Mouse (Mus musculus): ENCODE measurements at regions not wholly inside any gene's neighbourhood (a gene's known extent, or its start where the extent isn't known, plus 50 kb on each side); places are given as distances from the start of the nearest gene placed in this dataset.

DNA sequence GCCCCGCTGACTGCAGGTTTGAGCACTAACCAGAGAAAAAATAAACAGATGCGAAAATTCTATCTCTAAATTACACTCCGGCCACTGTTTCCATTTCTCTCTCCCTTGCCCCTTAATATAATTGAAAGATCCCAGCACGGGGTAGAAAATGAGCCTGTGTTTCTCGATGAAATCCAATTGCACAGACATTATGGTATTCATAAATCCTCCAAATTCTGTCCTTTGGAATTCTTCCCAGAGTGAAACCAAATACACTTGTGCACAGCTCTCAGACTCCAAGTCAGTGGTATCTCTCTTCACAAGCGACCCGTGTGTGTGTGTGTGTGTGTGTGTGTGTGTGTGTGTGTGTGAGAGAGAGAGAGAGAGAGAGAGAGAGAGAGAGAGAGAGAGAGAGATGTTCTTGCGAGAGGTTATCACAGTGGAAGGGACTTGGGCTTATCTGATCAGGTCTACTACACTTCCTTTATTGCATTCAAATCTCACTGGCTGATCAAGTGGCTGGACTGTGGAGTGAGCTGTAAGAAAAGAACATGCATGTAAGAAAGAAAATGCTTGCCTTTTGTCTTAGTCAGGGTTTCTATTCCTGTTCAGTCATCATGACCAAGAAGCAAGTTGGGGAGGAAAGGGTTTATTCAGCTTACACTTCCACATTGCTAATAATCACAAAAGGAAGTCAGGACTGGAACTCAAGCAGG is 529.6 kb upstream of the Gm19410 start:
- no peak for DNase-seq (ENCODE audit: low read depth, low spot score)

DNA sequence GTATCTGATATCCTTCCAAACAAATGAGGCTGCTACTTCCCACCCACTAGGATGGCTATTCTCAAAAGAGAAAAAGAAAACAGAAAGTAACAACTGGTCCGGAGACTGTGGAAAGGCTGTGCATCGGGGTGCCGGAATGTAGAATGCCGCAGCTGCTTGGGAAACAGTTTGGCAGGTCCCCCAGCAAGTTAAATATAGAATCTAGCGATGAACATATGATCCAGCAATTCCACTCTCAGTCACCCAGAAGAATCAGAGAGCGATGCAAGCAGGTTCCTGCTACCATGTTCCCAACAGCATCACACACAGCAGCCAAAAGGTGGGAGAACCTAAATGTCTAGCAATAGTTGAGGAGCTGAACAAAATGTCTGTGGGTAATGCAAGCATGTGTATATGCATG is 528.3 kb upstream of the Gm19410 start:
- no peak for DNase-seq (ENCODE audit: low read depth, low spot score)

DNA sequence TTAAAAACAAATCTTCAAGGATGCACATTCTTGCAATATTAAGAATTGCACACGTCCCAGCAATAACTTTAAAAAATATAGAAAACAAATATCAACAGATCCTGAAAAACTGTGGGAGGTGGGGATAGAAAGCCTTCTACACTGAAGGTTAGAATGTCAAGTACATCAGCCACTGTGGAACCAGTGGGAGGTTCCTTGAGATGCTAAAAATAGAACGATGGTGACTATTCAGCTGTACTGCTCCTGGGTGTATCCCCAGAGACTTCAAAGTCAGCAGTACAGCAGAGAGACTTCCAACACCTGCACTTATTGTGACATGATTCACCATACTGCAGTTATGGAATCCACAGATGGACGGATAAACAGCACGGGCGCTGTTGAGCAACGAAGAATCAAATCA is 524.7 kb upstream of the Gm19410 start:
- no peak for DNase-seq (ENCODE audit: low read depth, low spot score)

DNA sequence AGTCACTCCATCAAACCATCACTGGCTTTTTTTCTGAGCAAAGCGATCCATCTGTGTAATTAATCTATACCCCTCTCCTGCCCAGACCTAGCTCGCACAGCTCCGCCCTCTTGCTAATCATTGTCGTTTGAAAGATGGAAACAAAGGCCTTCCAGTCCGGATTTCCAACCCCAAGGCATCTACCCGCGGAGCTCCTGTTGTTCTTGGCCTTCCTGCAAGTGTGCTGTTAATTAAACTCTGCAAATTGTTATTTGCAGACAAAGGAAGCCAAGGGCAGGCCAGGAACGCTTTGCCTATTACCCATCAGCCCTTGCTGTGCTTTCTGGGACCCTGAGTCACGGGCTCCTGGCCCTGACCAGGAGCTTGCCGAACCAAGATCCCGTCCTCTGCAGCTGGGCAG is 522.0 kb upstream of the Gm19410 start:
- DNase-seq (ENCODE audit: low read depth, low spot score), result no peak

DNA sequence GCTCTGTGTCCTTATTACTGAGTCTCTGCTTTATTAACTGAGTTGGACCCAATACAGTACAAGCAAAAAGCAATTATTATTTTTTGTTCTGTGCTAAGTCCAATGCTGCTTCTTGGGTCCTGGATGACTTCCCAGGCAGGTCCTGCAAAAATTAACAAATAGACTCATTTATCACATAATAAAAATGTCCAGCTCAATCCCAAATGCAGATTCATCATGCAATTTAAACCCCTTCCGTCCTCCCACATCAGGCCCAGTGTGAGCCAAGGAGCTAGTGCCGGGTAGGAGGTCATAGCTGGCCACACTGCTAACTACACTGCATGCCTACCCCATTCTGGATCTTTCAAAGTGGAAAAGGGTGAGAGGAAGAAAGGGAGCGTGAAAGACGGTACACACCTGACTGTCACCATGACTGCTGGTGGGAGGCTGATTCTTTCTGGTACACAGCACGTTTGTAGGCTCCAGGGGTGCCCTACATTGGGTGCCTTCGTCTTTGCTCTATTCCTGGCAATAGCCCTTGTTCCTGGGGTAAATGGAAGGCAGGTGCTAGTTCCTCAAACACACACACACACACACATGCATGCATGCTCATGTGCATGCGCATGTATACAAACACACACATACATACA is 515.7 kb upstream of the Gm19410 start:
- no peak for DNase-seq (ENCODE audit: low read depth, low spot score)

DNA sequence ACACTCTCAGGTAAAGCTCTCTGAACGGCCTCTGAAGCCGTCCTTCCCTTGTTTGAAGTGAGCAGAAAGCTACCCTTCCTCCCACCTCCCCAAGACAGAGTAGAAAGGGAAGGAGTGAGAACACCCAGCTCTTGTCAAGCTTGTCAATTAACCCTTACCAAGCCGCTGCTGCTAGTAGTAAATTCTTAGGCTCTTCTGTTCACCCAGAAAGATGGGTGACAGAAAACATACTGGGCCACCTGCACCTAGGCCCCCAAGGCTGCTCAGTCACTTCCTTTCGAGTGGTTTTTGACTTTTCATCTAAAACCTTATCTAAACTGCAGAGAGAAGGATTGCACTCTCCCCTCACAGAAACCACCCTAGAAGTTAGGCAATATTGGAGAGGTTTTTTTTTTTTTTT is 514.9 kb upstream of the Gm19410 start:
- DNase-seq (ENCODE audit: low read depth, low spot score), result no peak

DNA sequence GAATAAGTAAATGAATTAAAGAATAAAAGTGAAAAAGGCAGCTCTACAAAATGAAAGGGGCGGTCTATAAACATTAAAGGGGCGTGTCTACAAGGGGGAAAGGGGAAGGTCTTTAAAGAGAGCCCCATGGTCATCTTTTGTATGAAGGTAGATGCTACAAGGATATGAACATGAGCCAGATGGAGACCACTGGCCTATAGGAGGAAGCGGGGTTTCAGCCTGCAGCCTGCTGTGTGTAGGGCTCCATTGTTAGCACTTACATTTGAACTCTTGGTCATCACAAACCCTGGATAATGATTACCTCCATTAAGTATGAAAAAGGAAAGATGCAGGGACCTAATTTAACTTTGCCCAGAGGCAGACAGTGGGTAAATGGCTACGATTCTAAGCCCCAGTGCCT is 511.6 kb upstream of the Gm19410 start:
- DNase-seq (ENCODE audit: low read depth, low spot score), result no peak

DNA sequence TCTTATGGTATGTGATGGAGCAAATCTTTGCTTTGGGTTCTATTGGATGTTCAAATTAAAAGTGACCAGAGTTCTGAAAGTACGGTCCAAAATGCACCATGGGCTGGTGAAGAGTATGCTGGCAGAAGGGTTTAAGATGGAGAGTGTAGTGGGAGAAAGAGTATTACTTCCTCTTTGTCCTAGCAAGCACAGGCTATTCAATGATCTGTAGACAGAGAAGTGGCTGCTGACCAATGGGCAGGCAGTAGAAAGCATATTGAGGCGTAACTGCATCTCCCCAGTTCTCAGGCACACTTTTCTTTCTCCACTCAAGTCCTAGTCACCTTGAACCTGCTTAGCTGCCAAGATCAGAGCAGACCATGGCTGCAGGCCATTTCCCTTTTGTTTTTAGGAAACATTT is 510.3 kb upstream of the Gm19410 start:
- DNase-seq (ENCODE audit: low read depth, low spot score), result no peak

DNA sequence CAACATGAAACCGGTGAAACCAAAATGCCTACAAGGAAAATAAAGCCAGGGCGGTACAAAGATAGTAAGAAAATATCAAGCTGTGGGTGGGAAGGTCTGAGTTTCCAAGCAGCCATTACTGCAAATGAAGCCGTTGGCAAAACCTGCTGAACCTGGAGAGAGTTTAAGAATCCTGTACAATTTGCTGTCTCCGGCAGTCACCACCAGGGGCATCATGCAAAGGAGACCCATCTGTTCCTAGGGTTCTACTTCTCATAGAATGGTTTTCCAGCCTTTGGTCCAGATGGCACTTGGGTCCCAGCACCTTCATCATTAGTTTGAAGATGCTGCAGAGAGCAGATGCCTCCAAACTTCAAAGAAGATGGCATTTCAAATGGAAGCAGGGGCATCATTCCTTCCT is 508.6 kb upstream of the Gm19410 start:
- no peak for DNase-seq (ENCODE audit: low read depth, low spot score)

DNA sequence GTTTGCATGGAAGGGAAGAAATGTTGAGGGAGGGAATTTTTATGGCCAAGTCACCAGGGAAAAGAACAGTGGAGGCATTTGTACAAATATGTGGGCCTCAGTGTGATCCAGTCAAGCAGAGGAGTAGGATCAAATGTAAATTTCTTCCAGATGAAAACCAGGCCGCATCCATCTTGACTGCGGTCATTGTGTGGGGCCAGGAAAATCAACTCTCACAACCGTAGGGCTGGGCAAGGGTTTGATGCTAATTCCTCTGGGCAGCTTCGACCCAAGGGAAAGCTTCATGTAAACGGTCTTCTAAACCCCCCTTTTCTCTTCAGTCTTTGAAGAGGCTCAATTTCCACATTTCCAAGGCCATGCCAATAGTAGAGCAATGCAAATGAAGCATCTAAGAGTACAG is 497.4 kb upstream of the Gm19410 start:
- no peak for DNase-seq (ENCODE audit: low read depth, low spot score)

DNA sequence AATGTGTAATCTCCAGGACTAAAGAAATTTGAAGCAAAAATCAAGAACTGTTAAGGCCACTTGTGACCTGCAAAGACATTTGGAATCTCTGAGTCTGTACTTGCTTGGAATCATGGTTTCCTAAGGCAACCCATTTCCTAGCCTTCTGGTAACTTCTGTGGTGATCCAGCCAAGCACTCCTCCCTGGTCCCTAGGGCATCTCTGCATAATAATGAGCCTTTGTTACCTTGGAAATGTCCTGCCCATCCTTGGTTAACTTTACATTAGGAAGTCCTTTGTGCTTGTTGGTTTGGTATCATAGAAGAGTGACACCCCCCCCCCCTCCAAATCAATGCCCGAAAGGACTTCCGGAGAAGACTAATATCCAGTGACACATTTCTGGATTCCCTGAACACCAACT is 496.6 kb upstream of the Gm19410 start:
- no peak for DNase-seq (ENCODE audit: low read depth, low spot score)

DNA sequence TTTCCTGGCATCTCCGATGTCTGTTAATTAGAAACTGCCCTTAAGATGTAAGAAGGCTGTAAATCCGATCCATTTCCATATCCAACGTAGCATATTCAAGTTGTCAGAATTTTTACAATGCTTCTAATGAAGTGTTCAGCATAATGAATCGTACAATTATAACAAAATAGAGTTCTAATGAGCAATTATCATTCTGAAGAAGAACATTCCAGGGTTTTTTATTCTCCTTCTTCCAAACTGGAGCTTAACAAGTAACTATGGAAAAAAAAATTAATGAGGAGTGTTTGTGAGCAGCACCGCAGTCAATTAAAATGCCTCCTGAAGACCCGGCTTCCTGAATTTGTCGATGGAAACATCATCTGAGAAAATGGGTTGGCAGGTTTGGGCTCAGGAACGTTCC is 489.6 kb upstream of the Gm19410 start:
- no peak for DNase-seq (ENCODE audit: low read depth, low spot score)

DNA sequence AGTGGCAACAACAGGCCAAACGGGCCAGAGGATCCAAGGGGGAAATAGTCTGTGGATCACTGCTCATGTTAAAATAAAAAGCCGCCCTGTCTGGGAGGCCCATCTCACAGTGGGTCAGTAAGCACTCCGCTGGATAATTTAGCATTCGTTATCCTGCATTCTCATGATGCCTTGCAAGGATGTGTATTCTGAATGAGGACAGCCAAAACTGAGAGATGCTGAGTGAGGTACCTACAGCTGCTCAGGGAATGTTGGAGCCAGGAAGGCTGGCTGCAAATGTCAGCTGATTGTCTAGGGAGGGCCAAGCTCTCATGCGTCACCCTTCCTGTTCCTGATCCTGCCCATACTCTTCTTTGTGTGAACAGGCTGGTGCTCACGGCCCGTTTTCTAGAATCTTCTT is 489.1 kb upstream of the Gm19410 start:
- no peak for DNase-seq (ENCODE audit: low read depth, low spot score)

DNA sequence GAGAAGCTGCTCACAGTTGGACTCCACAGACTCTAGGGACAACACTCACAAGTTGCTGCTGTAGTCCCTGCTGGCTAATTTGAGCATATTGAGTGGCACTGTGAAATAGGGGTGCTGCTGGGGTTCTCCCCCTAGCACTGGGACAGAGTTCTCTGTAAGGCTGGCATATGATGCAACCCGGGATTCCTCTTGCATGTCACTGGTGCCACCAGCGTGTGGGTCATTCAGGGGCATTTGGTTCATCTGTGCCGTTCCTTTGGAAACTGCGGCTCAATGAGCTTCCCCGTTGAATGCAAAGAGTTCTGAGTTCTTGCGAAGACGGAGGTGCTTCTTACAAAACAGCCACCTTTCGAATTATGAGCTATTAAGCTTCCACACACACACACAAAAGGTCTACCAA is 486.6 kb upstream of the Gm19410 start:
- no peak for DNase-seq (ENCODE audit: low read depth, low spot score)

DNA sequence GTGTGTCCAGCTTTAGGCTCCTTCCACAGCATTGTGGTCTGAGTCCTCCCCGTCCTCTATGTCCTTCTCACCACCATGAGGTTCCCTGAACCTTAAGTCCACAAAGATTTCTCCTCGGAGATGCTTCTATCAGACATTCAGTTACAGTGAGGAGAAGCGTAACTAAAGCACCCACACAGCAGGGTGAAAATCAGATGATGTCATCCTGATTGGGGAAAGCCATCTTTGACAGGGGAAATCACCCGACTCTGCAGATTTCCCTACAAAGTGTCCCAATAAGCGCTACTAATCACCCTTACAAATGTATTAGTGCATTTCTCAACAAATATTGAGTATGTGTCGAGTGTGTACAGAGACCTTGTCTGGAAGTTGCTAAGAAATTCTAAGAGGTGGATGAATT is 484.8 kb upstream of the Gm19410 start:
- DNase-seq (ENCODE audit: low read depth, low spot score), result no peak

DNA sequence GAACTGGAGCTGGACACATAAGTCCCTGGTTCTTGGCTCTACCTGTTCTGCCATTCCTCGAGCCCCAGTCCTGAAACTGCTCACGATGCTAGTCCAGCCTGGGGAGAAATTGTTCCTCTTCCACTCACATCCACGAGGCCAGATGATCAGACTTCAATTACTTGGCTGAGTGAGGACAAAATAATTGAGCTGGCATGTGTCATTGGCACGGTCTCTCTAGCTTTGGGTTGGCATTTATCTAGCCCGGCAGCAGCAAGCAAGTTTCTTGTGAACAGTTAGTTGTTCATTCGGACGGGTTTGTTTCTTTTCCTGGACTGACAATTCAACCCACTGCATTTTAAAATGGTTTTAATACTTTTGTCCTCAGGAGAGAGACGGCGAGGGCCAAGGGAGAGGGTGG is 482.2 kb upstream of the Gm19410 start:
- no peak for DNase-seq (ENCODE audit: low read depth, low spot score)

DNA sequence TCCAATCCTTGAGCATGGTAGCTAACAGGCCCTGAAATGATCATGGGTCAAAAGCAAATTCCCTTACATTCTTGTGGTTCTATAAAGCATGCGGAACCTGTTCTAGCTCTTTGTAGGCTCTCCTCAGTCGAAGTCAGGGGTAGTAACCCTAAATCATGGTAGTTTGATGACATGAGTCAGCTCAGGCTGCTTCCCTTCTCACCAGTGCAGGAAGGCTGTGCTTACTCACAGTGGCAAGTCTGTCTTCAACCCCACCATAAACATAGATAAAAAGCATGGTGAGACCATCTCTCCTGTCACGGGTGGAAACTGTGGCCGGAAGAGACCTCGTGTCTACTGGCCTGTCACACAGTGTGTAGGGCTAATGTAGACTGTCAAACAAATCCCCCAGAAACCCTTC is 476.6 kb upstream of the Gm19410 start:
- no peak for DNase-seq (ENCODE audit: low read depth, low spot score)

DNA sequence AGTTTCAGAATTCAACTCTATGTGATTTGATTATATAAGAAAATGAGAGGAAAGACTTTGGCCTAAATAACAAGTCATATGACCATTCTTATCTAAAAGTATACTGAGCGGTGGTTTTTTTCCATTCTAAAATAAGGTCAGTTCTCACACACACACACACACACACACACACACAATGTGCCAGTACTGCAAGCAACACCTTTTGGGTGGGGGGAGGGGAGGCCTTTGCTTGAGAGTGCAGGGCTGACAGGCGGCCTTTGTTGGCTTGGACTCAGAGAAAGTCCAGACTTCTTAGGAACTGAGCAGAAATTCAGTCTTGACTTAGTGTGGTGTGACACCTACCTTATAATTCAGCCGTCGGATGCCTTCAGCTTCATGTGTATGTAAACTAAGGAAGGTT is 475.6 kb upstream of the Gm19410 start:
- no peak for DNase-seq (ENCODE audit: low read depth, low spot score)

DNA sequence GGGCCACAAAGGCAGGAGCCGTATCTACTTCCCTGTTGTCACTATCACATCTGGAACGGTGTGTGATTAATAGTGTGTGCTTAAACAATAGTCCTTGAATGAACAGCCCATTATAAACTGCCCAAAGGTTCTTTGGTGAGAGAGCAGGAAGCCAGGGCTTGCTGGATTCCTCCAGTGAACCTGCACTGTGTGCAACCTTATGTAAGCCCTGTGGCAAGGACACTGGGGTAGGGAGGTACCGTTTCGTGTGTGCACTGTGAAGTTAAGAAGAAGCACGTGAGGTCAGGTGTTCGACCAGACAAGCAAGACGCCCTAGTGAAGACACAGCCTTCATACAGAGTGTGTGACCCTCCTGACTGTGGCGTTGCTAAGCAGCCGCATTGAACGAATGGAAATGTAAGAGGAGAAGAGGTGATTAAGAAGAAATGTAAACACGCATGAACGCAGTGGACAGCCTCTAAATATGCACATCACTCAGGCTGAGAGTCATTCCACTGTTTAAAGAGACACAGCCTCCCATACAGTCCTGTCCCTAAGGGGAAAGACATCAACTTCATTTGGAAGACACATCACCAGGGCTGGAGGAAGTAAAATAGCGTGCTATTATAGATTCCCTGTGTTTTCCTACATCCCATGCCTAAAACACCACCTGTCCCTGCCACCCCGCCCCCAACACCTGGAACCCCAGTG is 472.0 kb upstream of the Gm19410 start:
- DNase-seq (ENCODE audit: low read depth, low spot score), result no peak

DNA sequence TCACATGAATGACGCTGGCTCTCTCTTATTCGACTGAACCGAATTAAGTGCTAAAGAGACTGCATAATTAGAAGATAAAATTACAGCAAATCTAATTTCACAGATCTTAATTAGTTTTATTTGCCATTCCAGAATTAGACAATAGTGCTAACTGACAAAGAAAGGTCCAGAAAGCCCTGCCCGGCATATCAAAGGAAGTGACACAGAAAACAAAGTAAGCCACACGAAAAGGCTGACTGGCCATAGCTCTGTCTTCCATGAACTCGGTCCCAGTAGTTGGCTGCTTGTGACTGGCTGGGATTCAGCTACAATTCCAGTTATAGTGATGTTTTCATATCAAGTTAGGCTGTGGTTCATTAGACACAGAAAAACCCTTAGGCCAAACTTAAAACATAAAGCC is 468.7 kb upstream of the Gm19410 start:
- no peak for DNase-seq (ENCODE audit: low read depth, low spot score)

DNA sequence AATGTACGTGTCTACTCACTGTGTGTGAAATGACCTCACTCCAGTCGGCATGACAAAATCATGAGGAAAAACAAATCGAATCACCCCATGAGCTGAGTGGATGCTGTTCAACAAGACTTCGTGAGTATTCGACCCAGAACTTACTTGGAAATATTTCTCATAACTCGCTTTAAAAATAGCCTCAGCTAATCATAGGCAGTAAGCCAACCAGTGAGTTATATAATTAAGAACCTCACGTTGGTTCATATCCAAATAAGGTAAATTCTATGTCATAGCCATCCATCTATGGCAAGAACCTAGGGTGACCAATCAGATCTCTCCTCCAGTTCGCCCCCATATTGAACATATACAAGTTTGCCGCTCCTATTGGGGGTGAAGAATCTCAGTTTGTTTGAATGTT is 466.5 kb upstream of the Gm19410 start:
- DNase-seq (ENCODE audit: low read depth, low spot score), result no peak

DNA sequence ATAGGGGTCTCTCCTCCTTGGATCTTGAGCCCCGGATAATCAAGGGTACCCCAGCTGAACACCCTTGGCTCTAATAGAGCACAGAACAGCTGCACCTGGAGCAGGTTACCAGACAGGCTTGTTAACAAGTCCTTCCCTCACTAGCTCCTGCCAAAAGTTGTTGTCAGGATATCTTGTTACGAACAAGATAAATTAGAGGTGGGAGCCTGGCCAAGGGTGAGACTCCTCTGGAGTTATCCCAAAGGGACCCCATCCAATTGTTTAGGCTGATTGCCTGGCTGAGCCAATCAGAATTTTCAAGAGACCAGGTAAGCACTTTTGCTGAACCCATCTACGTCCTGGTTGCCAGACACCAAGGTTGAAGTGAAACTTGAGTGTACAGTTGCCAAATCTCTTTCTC is 465.2 kb upstream of the Gm19410 start:
- no peak for DNase-seq (ENCODE audit: low read depth, low spot score)

DNA sequence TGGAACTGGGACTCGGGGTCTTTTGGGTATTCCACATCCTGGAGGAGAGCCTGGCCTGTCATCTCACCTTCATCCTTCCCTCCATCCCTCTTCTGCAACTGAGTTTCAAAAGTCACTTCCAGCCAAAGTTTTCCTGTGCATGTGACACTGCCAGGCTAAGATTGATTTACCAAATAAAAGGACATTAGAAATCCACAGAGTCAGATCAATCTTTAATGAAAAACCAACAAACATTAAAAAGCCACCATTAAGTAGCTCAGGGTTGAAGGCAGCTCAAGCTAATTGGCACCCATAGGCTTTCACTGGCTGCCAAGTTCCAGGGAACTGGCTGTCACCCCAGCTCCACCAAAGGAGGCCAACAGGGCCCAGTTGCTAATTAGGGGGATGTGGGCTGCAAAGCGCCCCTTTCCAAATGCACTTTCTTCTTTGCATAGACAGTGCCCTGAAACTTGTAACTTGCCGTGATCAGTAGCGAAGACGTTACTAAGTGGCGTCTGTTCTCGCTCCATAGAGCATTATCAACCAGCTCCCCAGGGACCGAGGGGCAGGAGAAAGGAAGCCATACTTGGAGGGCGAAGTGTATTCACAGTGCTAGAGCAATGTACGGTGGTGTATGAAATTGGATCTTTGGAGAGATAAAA is 464.6 kb upstream of the Gm19410 start:
- DNase-seq (ENCODE audit: low read depth, low spot score), result no peak

All from CD4-positive helper T cell, adult 2 months (primary cell).